Mouse (Mus musculus): Measurements from ENCODE around the gene Tprgl.

- TF ChIP-seq CTCF (IDR thresholded peaks at IDR 0.05; ENCODE audit: low read depth, low read length) (no peak), POLR2A (IDR thresholded peaks at IDR 0.05; ENCODE audit: insufficient read depth, low read length) (no peak)
Measured at GRCm38 (mm10) chr4:154188948-154189347, 28.5 kb upstream of the Tprgl start.
